Mouse (Mus musculus): ENCODE data around the gene Mxd4. TPM values are rescaled to one million over a fixed set of nuclear protein-coding genes. Genes with fewer than 3 reads are reported as not detected.
A peak's percentile ranks its signal among the peaks of the same experiment; 100 is the strongest.

Mxd4 gene
- total RNA-seq, 2 experiments from 2014 or later, result 84.6 to 86.5 TPM

DNA sequence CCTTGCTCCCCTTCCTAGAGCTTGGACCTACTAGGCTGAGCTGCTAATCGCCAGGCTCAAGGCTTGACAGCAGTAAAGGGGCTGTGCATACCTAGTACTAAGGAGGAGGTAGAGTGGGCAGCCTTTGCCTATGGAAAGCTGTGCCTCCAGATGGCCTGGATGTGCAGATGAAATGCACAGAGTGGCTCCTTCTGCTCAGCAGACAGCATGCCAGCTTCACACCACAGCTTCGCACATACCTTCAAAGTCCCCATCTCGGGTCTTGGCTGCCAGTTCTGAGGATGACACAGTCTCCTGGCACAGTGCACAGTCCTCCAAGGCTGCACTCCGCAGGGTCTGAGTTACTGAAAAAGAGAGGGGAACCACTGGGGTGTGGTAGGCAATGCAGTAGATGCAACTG lies 9.7 kb upstream of the Mxd4 start:
- peak; percentile 63 to 71 for DNase-seq (ENCODE audit: low spot score in 2 of 2)

DNA sequence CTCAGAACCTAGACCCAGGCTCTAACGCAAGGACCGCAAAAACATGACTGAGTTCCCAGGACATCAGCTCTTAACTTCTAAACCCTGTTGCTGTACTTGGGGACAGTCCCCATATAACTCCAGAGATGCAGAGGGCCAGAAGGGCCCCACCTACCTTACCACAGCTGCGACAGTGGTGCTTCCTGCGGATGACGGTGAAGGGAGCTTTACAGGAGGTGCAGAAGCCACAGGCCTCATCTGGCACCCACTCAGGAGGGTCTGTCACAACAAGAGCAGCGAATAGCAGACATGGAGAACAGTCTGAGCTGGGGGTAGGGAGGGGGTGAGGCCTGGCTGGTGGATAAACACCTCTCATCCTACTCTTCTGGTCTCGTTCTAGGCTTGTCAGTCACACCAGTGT lies 8.9 kb upstream of the Mxd4 start:
- DNase-seq (ENCODE audit: low spot score in 2 of 2), result no peak

DNA sequence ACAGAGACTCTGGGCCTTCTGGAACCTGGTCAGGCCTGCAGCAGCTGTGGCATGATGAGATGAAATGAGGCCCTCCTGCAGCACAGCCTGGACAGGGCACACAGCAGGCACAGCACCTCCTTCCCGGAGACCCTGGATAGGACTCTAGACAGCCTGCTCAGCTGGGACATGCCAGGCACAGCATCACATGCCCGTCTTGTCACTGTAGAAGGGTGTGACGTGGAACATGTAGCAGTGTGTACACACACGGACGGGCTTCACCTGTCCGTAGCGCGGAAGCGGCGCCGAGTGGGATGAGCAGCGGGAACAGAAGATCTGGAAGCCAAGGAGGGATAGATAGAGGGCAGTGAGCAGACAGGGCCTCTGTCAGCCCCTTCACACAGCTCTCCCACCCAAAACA lies 8.3 kb upstream of the Mxd4 start:
- DNase-seq (ENCODE audit: low spot score in 2 of 2), result no peak

DNA sequence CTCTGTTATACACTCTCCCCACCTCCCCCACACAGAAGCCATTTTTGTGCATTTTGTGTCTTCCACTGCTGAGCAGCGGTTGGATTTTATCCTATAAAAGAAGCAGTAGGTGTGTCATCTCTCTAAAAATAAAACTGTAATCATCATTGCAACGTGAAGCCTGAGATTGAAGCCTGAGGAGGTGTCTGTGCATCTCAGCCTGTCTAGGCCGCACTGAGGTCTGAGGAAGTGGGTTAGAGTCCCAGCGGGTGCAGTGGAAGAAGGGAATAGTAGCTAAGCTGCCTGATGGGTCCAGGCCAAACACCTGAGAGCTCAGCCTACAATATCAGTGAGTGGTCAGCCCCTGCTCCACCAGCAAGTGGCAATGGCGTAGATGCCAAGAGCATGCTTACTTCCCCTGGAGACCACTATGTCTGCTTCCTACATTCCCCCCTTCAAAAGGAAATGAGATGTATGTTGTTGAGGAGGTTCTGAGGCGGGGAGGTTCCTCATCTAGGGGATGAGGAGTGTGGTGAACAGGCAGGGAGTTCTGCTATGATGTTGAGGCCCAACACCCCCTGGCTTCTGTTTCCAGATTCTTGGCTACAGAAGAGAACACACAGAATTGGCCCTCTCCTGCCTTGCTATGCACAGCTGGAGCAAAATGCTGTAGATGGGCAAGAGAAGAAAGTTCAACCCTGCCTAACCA lies 7.6 kb upstream of the Mxd4 start:
- no peak for DNase-seq (ENCODE audit: low spot score in 2 of 2)

DNA sequence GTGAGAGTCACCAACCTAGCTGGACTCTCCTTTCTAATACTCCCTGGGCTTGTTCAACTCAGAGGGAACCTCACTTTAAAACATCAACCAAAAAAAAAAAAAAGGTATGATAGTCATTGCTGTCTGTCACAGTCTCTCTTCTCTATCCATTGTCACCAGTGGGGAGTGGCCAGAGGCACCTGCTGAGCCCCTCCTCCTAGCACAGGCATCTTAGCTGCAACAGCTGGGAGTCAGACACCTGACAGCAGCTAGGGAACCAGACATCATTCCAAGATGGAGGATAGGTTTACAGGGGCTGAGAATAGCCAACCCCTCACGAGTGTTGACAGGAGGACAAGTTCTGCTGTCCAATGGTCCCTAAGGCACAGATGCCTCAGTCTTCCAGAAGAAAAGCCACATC lies 6.9 kb upstream of the Mxd4 start:
- no peak for DNase-seq (ENCODE audit: low spot score in 2 of 2)

DNA sequence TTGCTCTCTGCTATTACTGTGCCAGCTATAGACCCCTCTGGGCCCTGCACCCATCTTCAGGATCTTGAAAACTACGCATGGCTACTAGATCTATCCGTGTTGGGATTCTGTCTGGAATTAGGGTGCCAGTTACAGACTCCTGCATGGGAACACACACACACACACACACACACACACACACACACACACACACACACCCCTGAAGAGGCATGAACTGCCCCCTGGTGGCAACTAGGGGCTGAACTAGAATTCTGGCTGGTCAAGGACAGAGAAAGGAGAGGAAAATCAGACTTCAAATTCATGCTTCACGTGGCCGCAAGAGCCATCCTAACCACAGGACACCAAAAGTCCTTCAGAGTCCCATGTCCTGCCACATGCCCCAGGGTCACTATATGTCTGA lies 4.3 kb upstream of the Mxd4 start:
- peak in 1 of 2 experiments; percentile 57 for DNase-seq (ENCODE audit: low spot score in 2 of 2)

DNA sequence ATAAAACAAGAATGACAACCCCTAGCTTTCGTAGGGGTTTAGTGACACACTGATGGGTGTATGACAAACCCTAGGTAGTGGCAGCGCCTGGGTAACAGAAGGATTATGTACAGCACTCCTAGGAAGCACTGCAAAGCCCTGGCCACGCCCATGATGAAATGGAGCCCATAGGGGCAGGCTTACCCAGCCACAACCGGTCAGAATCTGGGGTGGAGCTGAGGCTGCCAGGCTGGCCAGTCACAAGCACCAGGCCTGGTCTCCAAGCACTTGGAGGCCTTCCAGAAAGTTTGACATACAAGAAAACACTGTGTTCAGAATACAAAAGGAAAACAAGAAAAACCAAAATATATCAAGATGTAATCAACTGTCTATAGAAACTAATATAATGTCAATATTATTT lies 3.5 kb upstream of the Mxd4 start:
- DNase-seq (ENCODE audit: low spot score in 2 of 2), result peak in 1 of 2 experiments; percentile 52

DNA sequence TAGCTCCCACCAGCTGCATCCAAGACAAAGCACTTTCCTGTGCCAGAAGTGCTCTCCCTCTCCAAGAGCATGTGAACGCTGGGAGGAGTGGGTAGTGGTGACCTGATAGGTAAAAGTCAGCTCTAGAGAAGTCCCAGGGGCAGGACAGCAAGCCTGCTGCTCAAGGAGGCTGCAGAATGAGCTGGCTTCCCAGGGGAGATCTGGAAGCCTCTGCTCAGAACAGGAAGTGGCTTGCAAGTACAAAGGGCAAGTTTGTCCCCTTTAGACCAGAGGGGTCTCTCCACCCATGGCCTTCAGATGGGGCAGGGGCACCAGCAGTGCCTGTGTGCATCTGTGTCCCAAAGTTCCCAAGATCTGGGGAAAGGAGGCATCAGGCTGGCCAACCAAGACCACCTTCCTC lies 2.0 kb upstream of the Mxd4 start:
- DNase-seq (ENCODE audit: low spot score in 2 of 2), result no peak

DNA sequence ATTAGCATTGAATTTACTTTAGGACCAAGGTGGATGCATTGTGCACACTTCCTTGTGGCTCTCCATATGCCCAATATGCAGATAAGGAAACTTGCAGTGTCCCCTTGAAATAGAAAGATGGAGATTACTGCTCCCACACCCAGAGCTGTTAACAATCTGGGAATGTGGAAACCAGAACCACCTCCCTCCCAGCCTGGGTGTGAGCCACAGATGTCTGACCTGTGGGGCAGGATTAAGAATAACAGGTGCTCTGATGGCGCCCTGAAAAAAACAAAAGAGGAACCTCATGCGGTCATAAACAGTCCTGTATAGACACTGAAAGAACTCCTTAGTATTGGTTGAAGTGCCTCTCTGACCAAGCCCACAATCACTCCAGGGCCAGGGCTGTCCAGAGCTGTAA lies 1.3 kb upstream of the Mxd4 start:
- DNase-seq (ENCODE audit: low spot score in 2 of 2), result no peak

DNA sequence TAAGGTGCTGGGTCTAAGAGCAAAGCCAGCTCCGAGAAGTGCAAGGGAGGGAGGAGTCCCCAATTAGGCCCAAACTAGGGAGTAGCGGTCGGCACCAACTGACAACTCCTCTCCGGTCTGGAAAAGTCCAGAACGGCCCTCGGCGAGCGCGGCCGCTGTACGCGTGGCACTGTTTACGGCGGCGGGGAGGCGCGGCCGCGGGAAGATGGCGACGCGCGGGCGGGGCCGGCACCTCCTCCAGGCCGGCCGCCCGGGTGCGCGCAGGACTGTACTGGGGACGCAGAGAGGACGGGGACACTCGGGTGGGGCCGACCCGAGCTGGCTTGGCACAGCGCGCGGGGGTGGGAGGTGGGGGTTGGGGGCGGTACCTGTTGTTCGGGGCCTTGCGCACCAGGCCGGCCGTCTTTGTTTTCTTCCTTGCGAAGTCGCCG lies 544 bp downstream of the Mxd4 start:
- peak in 1 of 2 experiments; percentile 51 for DNase-seq (ENCODE audit: low spot score in 2 of 2)

DNA sequence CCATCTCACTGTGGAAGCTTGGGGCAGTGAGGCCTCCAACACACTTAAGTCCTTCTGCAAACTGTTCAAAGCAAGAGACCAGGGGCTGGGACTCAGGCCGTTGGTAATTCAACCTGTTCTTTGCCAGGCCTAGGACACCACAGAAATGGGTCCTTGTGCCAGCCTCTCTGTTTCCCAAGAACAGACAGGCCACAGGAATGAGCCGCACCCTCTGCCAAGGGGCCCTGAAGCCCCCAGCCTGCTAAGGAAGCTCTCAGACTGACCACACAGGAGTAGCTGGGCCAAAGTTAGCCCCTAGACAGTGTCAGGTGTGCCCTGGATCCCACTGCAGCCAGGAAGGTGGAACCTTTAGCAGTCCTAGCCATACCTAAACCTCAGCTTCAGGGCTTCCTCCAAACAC lies 1.1 kb downstream of the Mxd4 start:
- no peak for DNase-seq (ENCODE audit: low spot score in 2 of 2)

DNA sequence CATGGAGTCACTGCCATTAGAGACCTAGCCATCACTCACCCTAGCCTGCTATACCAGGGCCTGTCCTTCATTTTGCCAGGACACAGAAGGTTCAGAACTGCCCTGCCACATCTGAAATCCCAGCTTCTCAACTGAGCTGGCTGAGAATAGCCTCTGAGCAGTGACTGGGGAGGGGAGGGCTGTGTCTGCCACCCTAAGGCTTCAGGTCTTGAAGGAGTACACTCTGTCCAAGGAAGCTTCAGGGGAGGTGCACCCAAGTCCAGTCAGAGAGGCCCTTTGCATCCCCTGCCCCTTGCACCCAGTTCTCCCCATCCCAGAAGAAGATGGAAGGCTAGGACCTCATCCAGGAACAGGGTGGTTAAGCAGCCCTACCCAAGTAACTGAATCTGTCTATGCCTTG lies 1.7 kb downstream of the Mxd4 start:
- DNase-seq (ENCODE audit: low spot score in 2 of 2), result no peak

DNA sequence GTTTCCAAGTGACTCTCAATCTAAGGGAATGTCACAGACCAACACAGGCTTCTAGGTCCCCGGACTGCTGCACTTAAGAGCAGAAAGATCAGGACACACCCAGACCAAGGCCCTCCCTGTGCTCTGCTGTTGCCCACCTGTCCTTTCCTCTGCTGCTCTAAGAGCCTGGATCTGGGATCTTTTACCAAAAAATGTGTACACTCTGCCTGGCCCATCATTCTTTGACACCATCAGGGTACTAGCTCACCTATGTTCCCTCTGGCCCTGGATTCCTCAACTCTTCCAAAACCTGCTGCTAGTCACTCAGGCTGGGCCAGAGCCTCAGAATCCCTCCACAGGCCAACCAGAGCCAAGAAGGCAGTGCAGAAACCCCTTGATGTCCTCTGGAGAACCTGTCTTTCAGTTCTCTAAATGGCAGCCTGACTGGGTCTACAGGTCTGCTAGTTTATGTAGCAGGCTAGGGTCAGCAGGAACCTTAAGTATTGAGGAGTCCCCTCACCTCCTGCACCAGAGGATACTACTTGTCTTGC lies 2.4 kb downstream of the Mxd4 start:
- DNase-seq (ENCODE audit: low spot score in 2 of 2), result no peak

DNA sequence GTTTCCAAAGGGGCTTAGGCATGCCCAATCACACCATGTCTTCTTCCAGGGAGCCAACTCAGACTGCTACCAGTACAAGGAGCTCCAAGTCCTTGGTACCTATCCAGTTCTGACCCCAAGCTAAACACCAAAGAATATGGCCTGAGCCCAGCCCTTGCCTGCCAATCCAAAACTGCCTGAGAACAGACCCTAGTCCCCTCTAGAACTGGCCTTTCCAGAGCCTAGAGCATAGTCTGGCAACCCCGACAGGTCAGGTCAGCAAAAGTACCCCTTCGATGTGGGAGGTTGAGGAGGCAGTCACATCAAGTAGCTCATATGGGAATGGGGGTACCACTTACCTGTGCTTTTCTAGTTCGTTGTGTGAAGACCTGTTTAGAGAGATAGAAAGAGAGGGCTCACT lies 3.5 kb downstream of the Mxd4 start:
- peak in 1 of 2 experiments; percentile 0 for DNase-seq (ENCODE audit: low spot score in 2 of 2)

DNA sequence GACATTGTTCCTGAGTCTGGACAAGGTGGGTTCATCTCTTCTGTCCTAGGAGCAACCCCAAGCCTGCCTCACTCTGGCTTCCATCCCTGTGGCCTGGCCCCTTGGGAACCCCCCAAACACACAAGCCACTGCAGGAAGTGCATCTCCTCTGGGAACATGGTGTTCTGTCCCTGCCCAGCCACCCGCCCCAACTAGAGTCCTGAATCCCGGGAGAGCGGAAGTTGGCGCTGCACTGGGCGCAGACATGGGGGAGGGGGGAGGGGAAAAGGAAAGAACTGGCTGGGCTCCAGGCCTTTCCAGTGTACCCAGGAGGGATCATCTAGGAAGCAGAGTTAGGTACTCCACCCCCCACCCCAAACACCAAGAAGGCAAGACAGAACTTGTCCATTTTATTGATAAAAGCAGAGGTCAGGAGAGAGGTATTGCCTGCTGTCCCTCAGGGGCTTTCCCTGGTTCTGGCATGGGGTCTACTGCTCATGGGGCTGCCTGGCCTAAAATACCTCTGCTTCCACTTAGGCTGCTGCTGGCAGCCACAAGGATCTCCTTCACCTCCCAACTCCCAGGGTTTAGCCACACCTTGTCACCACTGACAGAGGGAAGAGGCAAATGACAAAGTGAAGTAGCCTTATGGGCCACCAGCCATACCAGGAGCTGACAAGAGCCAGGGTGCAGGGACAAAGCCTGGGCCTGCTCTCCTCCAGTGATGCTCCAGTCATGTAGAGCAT lies 4.2 kb downstream of the Mxd4 start:
- DNase-seq (ENCODE audit: low spot score in 2 of 2), result peak in 1 of 2 experiments; percentile 0

DNA sequence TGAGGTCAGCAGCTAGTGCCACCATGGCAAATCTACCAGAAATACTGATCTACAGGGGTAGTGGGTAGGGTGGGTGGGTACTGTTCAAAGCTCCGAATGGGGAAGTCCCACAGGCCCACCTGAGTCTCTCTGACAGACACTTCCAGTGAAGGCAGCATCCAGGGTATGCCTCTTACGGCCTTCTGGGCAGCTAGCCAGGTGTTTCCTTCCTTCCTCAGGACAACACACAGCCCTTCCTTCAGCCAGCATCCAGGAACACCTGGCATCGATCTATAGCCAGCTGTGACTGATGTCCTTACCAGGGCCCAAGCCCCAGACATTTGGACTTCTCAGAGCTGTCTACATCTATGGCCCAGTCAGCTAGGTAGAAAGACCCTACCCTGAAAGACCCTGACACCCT lies 5.0 kb downstream of the Mxd4 start:
- no peak for DNase-seq (ENCODE audit: low spot score in 2 of 2)

DNA sequence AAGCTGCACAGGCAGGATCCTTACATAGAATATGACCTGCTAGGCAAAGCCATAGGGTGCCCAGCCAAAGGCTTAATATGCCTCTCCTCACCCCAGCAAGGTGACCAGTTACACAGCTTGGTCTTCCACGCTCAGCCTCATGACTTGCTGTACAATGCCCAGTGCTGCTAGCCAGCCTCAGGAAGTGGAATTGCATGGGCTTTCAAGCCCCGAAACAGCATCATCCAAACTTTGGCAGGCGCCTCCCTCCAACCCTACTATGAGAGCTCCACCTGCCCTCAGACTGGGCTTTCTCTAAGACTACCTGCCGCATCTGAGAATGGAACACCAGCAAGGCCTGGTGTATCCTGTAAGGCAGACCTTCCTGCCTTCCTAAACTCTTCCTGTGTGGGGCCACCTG lies 9.7 kb downstream of the Mxd4 start:
- no peak for DNase-seq (ENCODE audit: low spot score in 2 of 2)

DNA sequence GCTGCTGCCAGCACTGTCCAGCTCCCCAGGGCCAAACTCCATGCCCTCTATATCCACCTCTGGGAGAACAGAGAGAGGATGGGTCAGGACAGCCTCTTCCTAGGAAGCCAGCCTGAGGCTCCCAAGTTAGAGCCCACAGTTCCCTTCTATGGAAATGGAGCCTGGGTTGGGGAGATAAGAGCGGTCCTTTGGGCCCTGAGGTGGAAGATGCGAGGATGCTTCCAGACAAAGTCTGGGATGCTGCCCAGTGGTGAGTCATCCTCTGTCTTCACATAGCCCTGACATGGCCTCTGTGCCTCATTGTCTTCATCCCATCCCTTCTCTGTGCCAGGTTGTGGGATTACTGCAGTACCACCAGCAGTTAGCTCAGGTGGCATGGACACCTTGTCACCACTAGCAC lies 10.4 kb downstream of the Mxd4 start:
- DNase-seq (ENCODE audit: low spot score in 2 of 2), result peak in 1 of 2 experiments; percentile 10

DNA sequence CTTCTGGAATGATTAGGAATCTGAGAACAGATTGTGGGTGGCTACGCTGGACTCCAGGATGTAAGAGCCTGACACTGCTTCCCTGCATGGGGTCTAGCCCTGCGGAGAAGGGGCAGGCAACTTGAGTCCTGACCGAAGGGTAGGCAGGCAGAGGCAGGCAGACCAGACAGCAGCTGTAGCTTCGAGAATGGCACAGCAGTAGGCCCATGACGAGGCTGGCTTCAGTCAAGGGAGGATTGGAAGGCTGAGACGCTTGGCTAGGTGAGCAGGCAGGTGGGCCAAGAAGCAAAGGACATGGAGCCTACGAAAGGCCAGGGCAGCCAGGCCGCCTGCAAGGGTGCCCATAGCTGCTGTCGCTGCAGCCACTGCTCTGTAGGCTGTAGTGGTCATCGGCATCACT lies 10.8 kb downstream of the Mxd4 start:
- peak in 1 of 2 experiments; percentile 0 for DNase-seq (ENCODE audit: low spot score in 2 of 2)

DNA sequence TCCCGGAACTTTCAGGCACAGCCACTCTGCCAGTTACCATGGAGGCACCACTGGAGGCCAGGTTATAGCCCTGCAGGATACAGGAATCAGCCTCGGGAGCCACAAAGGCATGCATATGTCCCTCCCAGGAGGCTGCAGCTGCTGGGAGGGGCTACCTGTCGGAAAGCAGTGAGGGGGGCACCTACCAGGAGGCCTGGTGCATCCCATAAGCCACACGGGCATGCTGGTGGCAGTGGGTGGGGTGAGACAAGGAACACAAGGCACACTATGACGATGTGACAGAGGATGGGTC lies 12.2 kb downstream of the Mxd4 start:
- peak in 1 of 2 experiments; percentile 3 for DNase-seq (ENCODE audit: low spot score in 2 of 2)

DNA sequence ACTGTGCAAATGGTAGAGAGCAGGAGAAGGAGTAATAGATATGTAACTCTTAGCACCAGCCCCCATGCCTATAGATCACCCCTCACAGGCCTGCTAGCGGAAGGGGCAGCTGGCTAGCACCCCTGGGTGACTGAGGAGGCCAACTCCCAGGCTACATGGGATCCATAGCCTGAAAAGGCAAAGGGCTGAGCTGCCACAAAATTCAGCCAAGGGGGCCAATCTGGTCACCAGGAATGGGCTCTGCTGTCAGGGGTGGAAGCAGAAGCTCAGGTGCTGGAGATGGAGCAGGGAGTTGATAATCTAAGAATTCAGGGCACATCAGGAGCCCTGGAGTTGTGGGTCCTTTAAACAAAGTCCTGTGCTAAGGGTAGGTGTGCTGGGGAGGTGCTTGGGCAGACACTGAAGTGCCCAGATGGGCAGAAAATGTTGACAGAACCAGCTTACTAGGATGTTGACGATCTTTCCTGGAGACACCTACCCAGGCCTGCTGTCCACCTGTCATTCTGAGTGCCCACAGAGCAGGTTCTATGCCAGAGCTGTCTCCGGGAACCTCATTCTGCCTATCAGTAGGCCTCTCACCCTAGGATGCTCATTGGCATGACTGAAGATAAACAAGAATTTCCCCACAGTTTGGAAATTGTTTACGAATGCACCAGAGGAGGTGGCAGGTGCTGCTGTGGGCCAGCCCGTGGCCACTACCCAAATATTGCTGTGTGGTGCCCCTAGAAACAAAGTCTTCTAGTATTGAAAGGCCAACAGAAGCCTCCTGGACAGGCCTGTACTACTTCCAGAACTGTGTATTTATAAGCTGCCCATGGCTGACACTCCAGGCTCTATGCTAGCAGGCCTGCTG lies 12.7 kb downstream of the Mxd4 start:
- DNase-seq (ENCODE audit: low spot score in 2 of 2), result peak in 1 of 2 experiments; percentile 2

DNA sequence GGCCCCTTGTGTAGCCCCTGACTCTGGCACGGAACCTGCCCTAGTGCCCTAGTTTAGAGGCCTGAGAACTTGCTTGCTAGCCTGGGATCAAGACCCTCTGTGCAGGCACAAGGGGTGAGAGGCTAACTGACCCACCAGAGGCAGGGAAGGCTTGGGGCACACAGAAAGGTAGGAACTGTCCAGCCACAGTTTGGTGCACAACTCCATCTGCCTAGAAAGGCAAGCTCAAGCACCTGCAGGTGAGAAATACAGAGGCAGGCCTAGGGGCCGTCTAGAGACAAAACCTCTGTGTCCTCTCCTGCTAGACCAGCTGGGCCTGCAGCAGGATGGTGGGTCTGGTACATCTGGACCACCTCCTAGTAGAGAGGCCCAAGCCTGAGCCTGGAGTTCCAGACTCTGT lies 13.5 kb downstream of the Mxd4 start:
- peak in 1 of 2 experiments; percentile 2 for DNase-seq (ENCODE audit: low spot score in 2 of 2)
